Mouse (Mus musculus) spleen, postnatal 36 days (tissue): ENCODE measurements around the gene Inpp5k.
"Not testable (repeated sequence)": the region's sequence is repeated elsewhere in the genome, so short reads cannot be mapped to it uniquely, and the experiment has no call there.

Experiments used
- DNase-seq, 2 experiments: peaks; one replicate each; pipeline ENCODE4 v3.0.0; 2022; ENCODE audit warnings: low spot score in 2 of 2, mixed read lengths in 1 of 2

The Inpp5k gene

DNA sequence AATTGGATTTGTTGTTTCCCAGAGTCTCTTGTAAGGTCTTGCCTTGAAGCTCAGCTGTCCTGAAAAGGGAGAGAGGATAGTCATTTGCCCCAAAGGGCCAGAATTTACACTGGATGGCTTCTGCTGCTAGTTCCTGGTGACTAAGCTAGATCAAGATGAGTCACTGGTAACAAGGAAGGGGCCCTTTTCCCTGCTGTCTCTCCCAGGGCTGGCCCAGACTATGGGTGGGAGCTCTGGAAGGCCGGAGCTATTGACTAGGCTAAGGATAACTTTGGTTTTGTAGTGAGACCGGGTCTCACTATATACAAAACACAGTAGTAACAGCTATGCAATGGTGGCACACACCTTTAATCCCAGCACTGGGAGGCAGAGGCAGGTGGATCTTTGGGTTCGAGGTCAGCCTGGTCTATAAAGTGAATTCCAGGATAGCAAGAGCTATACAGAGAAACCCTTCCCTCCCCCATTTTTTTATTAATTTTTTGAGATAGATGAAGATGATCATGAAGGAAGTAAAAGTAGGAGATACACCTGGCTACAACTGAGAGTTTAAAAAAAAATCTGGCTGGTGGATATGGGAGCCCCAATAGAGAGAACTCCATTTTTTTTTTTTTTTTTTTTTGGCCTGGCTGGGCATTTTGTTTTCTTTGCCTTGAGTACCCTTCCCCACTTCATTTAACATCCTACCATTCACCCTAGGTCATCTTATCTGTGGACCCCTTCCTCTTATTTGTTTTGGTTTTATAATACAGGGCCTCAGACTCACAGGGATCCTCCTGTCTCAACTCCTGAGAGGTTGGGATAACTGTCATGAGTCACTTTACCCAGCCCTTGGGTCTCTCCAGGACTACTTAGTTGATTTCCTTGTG, 47.3 kb downstream of the Inpp5k start:
- DNase-seq, result no peak

DNA sequence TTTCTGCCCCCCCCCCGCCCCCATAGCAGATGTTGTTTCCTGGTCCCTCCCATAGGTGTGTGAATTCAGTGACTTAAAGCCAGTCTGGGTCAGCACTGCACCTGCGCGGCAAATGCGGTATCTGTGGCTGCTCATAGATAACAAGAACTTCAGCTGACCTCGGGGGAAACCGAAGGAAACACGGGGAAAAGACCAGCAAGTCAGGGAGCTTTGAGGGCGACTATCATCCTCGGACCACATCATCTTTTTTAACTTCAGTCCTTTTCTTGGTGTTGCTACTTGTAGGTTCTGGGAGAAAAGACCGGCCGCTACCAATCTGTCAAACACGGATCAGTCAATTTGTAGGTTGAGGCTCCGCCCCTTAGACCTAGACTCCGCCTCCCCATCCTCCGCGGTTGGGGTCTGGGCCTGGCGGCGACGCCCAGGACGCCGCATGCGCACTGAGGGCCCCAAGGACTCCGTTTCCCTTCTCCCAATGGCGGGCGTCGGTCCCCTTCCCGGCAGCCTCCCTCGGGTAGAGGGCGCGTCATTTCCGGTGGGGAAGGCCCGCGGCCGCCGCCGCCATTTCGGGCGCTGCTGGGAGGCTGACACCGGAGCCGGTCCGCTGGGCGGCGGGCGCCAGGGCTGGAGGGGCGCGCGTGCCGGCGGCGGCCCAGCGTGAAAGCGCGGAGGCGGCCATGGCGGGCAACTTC, 48.1 kb downstream of the Inpp5k start, which contains the start of gene Crk:
TSS of gene Crk (plus strand) at position 513 of the 692 bp plus-strand sequence.
- peak; percentile 99 for DNase-seq

DNA sequence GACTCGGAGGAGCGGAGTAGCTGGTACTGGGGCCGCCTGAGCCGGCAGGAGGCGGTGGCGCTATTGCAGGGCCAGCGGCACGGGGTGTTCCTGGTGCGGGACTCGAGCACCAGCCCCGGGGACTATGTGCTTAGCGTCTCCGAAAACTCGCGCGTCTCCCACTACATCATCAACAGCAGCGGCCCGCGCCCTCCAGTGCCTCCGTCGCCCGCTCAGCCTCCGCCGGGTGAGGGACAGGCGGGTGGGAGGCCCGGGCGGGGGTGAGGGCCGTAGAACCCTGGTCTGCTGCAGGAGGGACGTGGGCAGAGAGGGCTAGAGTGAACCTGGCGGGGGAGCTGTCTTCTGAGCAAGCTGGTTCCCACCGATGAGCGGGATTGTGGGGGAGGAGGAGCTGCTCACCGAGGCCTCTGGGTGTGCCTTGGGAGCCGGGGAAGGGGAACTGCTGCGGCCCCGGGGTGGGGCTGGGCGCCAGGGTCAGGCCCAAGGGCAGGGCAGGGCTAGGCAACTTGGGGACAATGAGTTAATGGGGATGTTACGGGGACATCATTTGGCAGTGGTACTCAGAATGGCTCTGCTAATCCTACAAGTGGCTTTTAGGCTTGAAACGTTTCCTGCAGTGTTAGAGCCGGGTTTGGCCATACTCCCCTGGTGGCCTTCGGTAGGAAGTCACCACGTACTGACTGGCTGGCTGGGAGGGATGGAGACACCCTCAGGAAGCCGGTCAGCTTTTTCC, 48.8 kb downstream of the Inpp5k start:
- peak; percentile 66 to 67 for DNase-seq

DNA sequence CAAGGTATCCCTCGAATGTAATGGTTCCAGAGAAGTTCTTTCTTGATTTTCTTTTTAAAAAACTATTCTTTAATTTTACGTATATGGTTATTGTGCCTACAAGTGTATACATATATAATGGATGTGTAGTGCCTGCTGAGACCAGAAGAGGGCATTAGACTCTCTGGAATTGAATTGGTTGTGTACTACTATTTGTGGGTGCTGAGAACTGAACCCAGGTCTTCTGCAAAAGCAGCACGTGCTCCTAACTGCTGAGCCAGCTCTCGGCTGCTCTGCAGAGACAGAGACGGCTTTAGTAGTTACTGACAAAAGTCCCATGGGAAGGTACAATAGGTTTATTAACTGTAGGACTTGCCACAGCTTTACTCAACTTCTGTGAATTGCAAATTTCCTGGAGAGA, 53.7 kb downstream of the Inpp5k start:
- no peak for DNase-seq

DNA sequence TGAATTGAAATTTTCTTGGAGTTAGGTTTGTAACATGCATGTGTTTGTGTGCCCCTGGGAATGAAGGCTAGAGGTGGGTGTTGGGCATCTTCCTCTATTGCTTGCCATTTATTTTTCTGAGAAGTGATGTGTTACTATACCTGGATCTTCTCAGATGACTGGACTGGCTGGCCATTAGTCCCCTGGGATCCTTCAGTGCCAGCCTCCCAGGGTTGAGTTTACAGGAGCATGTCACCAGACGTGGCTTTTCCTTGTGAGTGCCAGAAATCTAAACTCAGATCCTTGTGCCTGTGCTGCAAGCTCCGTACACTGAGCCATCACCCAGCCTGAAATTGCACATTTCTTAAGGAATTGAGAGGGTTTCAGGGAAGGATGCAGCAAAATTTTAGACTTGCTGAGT, 54.2 kb downstream of the Inpp5k start:
- no peak for DNase-seq

DNA sequence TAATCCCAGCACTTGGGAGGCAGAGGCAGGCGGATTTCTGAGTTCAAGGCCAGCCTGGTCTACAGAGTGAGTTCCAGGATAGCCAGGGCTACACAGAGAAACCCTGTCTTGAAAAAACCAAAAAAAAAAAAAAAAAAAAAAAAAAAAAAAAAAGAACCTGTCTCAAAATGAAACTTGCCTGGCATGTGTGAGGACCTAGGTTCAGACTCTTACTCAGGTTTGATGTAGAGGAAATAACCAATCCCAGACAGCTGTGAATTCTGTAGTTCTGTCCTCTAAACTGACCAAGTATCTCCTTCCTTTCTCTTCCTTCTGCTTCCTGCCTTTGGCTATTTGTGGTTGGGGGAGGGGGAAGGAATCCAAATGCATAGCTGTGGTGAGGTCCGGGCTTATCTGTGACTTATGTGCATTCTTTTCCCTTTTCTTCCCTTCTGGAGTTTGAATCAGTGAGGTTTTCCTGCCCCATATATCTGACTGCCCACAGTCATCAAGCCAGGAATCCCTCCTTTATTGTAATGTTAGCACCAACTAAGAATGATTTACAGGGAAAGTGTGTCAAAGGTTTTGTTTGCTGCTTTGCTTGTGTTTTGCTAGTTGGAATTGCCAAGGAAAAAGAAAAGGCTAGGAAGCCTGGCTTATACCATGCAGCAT, 56.7 kb downstream of the Inpp5k start:
- DNase-seq, result no peak

DNA sequence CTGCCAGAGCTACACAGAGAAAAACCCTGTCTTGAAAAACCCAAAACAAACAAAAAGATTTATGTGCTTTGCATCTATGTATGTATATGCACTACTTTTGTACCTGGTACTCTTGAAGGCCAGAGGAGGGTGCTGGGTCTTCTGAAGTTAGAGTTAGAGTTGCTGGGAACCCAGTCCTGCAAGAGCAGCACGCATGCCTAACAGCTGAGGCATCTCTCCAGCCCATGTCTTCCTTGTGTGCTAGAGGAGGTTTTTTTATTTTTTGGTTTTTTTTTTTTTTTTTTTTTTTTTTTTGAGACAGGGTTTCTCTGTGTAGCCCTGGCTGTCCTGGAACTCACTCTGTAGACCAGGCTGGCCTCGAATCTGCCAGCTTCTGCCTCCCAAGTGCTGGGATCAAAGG, 57.3 kb downstream of the Inpp5k start:
- DNase-seq, result no peak

DNA sequence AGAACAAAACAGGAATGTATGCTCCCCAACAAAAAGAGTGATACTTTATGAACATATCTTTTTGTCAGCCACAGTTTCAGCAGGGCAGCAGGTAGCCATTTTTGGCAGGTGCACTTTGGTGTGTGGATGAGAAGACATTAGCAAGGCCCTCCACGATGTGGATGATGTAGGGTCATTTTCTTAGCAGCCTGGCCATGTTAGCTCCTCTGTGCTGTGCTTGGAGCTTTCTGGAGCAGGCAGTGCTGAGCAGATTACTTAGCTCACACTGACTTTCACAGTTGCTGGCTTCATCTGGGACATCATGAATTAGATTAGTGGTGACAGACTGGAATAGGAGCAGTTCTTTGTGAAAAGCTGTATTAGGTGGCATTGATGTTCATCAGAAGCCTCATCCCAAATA, 59.2 kb downstream of the Inpp5k start:
- DNase-seq, result no peak

DNA sequence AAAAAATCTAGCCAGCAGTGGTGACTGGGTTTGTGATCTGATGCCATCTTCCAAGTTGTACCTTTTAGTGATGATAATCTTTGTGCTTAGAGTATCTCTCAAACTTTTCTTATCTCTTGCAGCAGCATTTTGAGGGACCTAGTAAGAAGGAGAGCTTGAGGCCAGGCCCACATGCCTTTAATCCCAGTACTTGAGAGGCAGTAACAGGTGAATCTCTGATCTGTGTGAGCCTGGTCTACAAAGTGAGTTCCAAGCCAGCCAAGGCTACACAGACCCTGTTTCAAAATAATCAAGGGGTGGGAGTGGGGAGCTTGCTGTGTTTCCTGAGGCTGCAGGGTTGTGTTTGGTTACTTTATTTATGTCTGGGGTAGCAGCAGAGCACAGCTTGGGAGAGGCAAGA, 60.3 kb downstream of the Inpp5k start:
- DNase-seq, result no peak

DNA sequence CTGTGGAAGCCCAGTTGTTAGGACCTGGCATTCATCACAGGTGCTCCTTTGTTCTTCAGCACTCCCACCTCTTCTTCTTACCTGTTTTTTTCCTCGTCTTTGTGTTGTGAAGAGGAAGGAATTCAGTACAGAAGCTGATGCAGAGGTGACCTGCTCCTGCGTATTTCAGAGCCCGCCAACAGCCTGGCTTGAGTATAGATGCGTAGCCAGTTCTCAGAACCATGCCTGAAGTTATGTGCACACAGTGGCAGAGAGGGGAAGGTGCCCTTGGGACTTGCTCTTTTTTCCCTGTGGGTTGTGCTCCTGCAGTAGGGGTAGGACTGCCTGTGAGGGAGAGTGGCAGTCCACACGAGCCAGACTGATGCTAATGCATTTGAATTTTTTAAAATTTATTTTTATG, 62.8 kb downstream of the Inpp5k start:
- DNase-seq, result no peak

DNA sequence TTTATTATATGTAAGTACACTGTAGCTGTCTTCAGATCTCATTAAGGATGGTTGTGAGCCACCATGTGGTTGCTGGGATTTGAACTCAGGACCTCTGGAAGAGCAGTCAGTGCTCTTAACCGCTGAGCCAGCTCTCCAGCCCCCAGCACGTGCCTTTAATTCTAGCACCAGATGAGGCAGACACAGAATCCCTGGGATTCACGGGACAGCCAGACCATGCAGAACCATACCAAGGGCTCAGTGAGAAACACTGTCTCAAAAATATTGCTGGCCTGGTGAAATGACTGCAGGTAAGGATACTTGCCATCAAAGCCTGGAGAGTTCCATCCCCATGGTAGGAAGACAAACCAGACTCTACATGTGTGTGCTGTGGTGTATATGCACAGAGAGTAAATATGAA, 66.7 kb downstream of the Inpp5k start:
- not testable (repeated sequence) for DNase-seq
